Mouse (Mus musculus) adrenal gland, adult 10 weeks (tissue): ENCODE results near the gene Trim28. TPM values are rescaled to one million over a fixed set of nuclear protein-coding genes. Genes with fewer than 3 reads are reported as not detected.

Experiments used
- polyA plus RNA-seq: library from polyadenylated mRNA; stranded (reverse); fragments of 350-450 nt; fragmentation: Illumina TruSeq; extraction: RNeasy Lipid Tissue Mini Kit (QIAGEN cat#74804); gene quantifications from one replicate; pipeline ENCODE4 v1.2.3, GENCODE M21; 2014; ENCODE audit warnings: low read depth, low replicate concordance

Gene Trim28
- polyA plus RNA-seq: 27.9 TPM

DNA sequence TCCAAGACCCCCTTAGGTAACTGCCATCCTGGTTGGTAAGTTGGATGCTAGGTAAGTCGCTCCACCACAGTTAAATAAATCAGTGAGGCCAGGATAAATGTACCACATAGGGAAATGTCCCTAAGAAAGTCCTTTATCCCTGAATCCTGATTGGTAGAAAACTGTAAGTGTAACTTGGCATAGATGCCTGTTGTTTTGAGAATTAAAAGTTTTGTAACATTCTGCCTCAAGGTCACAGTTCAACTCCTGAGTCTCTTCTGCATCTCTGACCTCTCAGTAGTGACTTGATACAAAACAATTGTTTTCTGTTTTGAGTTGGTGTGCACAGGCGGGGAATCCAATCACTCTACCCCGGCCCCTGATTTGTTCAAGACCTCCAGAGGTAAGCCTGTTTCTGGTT lies at the start of gene Trim28:
Gene Trim28 (plus strand): TSS at position 264 of the 400 bp plus-strand sequence.

DNA sequence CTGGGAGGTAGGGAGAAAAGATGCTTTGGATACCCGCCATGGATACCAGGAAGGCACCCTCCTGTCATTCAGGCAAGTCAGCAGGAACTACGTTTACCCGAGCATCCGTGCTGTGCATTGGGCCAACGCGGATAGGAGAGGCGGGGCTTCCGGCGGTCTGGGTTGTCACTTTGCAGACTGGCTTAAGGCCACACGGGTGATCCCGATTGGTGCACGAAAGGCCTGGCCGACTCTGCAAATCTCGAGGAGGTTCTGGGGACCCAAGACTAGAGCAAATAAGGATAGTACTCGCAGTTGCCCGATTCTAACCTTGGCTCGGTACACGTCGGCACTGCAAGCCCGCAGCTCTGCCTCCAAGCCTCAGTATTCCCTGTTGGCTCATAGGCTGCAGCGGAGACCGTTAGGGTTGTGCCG lies 33.2 kb upstream of the Trim28 start, which contains the start of gene Zfp324:
Gene Zfp324 (plus strand): TSS at position 161 of the 414 bp plus-strand sequence.

DNA sequence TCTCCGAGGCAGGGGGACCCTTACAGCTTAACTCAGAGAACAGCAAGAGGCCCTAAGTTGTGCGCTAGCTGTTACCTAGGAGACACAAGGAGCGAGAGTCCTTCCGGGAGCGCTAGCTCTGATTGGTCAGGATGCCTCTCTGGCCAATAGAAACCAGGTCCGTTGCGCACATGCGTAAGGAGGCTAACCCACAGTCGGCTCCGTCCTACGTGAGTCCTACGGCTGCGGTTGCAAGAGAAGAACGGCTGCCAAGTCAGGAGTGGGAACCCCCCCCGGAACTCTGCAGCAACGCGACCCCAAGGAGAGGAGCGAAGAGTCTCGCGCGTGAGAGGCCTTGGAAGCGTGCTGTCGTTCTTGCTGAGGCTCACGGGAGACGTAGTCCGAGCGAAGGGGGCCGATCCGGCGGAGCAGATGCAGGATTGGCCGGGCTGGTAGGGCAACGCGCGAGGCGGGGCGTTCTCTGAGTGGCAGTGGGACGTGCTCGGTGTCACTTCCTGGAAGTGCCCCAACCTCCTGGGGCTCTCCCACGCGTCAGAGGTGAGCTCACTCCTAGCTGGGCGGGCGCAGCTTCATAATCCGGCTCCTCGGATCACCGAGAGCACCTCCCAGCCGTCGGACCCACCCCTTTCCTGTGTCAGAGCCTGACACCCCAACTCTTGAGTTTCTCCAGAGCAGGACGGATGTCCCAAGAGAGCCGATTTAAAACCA lies 21.1 kb upstream of the Trim28 start, which contains the start of gene Zfp446:
Gene Zfp446 (plus strand): TSS at position 167 of the 708 bp plus-strand sequence.

DNA sequence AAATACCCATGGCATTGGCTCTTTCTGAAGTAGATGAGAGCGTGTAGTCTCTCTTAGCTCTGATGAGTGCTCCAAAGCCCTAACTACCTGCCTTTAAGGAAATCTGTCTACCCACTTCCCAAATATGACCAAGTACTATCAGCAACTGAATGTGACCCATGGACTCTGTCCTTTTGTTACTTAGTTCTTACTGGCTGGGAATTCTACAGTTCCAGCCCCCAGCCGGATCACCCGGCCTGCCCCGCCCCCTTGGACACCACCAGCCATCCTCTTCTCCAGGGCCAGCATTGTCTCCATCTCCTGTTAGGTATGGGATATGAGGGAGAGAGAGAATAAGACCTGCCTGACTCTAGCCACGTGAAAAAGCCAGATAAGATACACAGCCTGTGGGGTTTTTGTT lies 861 bp upstream of the Trim28 start, which contains the start of gene Slc27a5:
Gene Slc27a5 (minus strand): TSS at position 140 of the 400 bp plus-strand sequence.

DNA sequence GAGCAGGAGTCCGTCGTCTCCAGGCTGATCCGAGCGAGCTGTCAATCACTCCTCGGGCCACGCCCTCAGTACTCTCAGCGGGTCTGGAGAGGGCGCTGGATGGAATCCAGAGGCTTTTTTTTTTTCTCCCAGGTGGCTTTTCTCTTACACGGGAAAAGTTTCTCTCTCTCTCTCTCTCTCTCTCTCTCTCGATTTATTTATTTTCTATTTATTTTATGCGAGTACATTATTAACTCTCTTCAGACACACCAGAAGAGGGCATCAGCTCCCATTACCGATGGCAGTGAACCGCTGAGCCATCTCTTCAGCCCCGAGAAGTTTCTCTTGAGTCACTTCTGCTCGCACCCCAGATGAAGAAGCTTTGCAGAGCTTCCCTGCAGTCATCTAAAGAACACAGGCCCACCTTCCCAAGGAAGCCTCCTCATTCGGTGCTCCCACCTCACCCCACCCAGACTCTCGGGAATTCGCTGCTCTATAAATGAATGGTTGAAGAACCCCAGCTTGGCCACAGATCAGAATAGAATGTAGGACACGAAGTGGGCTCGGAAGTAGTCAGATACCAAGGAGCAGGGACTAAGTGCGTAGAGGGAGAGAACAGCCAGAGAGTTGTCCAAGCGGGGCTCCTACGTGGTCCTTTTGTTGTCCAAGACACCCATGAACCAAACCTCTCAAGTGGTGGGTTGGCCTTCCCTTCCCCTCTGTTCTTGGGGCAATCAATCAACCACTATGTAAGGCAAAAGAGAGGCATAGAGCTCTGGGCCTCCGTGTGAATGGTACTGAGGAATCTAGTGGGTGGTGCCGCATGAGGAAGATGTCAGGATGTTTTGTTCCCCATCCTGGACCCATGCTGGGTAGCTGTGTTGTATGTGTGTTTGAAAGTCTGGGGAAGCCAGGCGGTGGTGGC lies 11.3 kb downstream of the Trim28 start, which contains the start of gene Zbtb45:
Gene Zbtb45 (minus strand): TSS at position 30 of the 904 bp plus-strand sequence.

DNA sequence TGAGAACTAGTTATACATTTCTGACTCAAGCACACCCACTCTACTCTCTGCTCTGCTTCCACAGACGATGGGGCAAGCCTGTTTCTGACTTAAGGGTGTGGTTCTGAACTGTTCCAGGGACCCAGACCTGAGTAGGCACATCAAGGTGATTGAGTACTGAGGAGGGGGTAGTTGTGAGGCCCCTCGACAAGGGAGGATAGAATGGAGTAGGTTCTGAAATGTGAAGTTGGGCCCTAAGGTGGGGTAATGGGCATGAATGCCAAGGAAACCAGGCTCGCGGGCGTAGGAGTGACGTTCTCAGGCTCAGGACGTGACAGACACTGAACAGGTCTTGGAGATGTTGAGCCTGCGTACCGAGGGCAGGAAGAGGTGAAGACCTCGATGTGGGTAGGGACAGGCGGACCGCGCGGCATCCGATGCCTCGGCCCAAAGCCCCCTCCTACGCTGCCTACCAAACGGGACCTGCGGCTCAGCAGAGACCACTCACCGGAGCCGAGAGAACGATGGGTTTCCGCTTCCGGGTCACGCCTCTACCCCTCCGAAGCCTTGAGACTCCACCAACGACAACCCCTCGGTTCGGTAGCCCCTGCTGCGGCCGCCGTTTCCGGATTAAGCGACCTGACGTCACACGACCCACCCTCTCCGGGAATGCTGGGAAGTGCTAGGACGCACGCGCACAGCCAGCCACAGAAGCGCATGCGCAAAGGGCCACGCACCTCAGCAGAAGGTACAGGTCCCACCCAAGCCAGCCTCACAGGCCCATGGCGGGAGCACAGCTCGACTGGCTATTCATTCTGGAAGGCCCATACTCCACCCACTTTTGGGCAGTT lies 35.4 kb downstream of the Trim28 start, which contains the start of gene Chmp2a:
Gene Chmp2a (minus strand): TSS at position 660 of the 830 bp plus-strand sequence.

DNA sequence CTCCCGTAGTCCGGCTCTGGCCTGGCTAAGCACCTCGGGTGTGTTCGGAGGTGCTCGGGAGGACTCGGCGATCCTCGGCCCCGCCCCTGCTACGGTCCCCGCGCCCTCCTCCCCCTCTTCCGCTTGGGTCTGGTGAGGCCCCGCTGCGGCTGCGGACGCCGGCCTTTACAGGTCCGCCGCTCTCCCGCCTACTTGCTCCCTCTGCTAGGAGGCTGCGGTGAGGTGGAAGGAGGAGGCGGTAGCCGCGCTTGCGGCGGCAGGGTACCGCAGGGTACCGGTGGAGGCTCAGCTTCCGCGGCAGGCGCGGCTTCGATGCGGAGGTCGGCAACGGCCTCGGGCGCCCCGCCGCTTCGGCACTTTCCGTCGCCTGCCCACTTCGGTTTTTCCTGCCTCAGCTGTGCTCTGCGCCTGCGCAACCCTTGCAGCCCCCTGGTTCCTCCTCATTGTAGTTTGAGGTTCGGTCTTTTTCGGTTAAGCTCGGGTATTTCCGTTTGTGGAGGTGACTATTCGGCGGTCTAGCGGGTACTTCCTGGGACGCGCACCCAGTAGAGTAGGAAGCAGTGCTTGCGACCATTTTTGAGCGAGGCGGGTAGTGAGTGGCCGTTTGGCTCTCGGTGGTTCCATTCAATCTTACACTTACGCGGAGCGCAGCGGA lies 39.1 kb downstream of the Trim28 start, which contains the start of gene Ube2m:
Gene Ube2m (minus strand): TSS at position 375 of the 655 bp plus-strand sequence.

DNA sequence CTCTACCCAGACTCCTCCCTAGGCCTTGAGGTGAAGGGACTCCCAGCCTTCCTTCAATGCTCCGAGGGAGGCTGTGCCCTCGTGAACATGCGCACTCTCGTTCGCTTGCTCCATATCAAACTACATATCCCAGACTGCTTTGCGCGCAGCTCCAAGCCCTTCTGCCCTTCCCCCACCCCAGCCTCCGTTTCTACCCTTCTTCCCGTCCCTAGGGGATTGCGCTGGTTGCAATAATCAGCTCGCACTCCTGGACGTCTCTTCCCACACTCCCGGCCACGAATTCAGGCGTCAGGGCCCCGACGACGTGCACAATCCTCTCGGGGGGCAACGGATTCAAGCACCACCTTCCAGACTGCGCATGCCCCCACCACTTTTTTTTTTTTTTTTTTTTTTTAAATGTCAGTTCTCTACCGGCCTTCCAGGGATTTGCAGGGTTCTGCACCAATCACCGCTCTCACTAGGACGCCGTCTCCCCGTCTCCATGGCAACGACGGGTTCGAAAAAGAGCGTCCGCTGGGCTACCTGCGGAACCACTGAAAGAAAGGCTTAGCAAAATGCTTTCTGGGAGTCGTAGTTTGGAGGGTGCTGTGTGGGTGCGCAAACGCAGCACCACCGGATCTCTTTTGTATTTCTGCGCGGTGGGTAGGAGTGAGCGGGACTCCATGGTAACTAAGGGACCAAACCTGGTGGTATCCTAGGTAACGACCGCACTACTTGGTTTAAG lies 55.5 kb downstream of the Trim28 start, which contains the start of gene Mzf1:
Gene Mzf1 (minus strand): TSS at position 478 of the 724 bp plus-strand sequence.

Other genes with a start within 250 kb of the Trim28 start
- gene Zscan18, start 195.5 kb upstream of the Trim28 start, polyA plus RNA-seq: 4.0 TPM
- 31.4 TPM for gene Zfp329, start 180.3 kb upstream of the Trim28 start, polyA plus RNA-seq
- 33.4 TPM for gene Zfp110, start 164.4 kb upstream of the Trim28 start, polyA plus RNA-seq
- gene Zfp128, start 117.9 kb upstream of the Trim28 start, polyA plus RNA-seq: 6.9 TPM
- 6.2 TPM for gene Zscan22, start 101.3 kb upstream of the Trim28 start, polyA plus RNA-seq
- gene Rps5, start 76.8 kb upstream of the Trim28 start, polyA plus RNA-seq: 15.5 TPM
- not detected for gene Rnf225, start 71.7 kb upstream of the Trim28 start, polyA plus RNA-seq
- gene Zfp324, start 33.3 kb upstream of the Trim28 start, polyA plus RNA-seq: 5.4 TPM
- 3.8 TPM for gene Zfp446, start 21.3 kb upstream of the Trim28 start, polyA plus RNA-seq
- gene Slc27a5, start 922 bp upstream of the Trim28 start, polyA plus RNA-seq: not detected
- gene Zbtb45, start 10.9 kb downstream of the Trim28 start, polyA plus RNA-seq: 0.82 TPM
- gene Chmp2a, start 35.7 kb downstream of the Trim28 start, polyA plus RNA-seq: 108 TPM
- gene Ube2m, start 39.2 kb downstream of the Trim28 start, polyA plus RNA-seq: 79.8 TPM
- gene Mzf1, start 55.6 kb downstream of the Trim28 start, polyA plus RNA-seq: 0.52 TPM
- gene Vmn1r85, start 96.1 kb downstream of the Trim28 start, polyA plus RNA-seq: not detected
- gene Vmn1r86, start 120.8 kb downstream of the Trim28 start, polyA plus RNA-seq: not detected
- not detected for gene Vmn1r87, start 141.0 kb downstream of the Trim28 start, polyA plus RNA-seq
- gene Vmn1r88, start 160.5 kb downstream of the Trim28 start, polyA plus RNA-seq: not detected
- not detected for gene Vmn1r89, start 213.9 kb downstream of the Trim28 start, polyA plus RNA-seq